Mouse (Mus musculus): Measurements from ENCODE around the gene Snrpa. TPM values are rescaled to one million over a fixed set of nuclear protein-coding genes. Genes with fewer than 3 reads are reported as not detected.

Gene Snrpa
- polyA plus RNA-seq, 3 experiments from 2014 or later = 63.4 to 96.0 (median 77.8) TPM

- ATAC-seq = no peak
Measured at GRCm38 (mm10) chr7:27165696-27166095, 30.4 kb downstream of the Snrpa start.

DNA sequence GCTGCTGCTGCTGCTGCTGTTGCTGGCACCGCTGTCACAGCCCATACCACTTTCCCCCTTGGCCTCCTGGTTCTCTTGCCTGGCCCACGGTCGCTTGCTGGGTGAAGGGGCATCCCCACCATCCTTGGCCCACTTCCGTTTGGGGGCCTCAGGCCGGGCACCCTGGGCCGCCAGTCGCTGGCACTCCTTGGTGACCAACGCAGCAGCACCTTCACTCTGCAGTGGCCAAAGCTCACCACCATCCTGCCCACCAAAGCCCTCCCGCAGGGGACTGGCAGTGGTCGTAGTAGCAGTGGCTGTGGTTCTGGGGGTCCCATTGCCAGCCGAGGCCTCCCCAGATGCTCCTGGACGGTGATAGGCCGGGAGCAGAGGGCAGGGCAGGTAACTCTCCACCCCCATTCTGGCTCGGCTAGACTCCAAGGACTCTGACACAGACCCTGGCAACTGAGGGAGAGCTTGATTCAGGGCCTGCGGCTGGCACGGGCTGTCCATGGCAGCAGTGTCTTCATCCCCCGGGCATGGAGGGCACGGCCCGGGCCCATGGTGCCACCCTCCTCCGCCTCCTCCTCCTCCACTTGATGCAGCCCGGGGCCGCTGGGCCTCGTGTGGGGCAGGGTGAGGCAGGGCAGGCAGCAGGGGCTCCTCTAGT is 30.9 kb downstream of the Snrpa start:
- ATAC-seq = no peak

- ATAC-seq = no peak
Measured at GRCm38 (mm10) chr7:27164112-27164947, 31.7 kb downstream of the Snrpa start.

- no peak for ATAC-seq
Measured at GRCm38 (mm10) chr7:27163450-27163805, 32.6 kb downstream of the Snrpa start.

GRCm38 (mm10) chr7:27162780-27163449 is 33.2 kb downstream of the Snrpa start:
- no peak for ATAC-seq

GRCm38 (mm10) chr7:27161744-27162143 is 34.3 kb downstream of the Snrpa start:
- no peak for ATAC-seq

DNA sequence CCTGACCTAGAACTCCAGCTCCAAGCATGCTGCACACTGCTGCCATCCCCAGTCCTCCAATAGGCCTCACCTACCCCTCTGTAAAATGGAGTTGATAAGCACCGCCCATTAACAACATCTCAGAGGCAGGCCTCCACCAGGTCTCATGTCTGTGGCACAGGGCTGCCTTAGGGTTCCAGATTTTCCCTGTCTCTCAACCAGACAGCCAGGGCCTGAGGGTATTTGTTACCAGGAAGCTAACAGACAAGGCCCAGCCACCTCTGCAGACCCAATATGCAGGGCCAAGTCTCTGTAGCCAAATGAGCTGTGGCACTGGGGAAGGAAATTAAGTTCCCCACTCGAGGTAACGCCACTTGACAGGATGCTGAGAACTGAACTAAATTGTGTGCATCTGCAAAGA is 35.1 kb downstream of the Snrpa start:
- no peak for ATAC-seq

- peak; percentile 95 for ATAC-seq
Measured at GRCm38 (mm10) chr7:27159882-27160281, 36.2 kb downstream of the Snrpa start.

DNA sequence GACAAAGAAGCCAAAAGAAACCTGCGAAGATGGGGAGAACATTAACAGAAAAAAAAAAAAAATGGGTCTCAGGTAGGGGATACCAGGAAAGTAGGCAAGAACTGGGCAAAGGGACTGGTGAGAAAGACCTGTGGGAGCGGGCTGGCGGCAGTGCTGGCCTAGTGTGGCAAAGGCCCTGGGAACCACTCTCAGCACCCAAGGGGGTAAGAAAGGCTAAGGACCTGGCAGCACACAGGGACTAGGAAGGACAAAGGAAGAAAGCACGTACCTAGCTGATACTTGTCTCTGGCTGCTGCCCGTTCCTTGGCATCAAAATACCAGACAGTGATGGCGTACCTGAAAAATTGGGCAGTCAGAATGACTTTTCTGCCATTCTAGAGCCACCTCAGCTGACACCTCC is 36.8 kb downstream of the Snrpa start:
- no peak for ATAC-seq

GRCm38 (mm10) chr7:27158171-27158570 is 37.9 kb downstream of the Snrpa start:
- no peak for ATAC-seq

DNA sequence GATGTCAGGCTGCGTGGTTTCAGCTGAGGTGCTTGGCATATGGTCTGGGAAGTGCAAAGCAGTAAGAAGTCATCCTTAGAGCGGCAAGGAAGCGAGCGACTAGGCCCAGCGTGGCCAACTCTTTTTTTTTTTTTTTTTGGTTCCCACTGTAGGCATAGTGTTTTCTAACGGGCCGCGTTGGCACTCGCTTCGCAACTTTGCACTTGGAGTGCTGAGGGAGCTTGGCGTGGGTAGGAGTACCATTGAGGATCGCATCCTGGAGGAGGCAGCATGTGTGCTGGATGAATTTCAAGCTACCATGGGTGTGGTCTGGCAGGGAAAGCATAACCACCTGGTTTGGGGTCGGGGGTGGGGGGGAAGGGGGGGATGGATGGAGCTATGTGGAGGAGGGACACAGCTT is 40.1 kb downstream of the Snrpa start:
- ATAC-seq = no peak

- ATAC-seq = no peak
Measured at GRCm38 (mm10) chr7:27153205-27153764, 42.8 kb downstream of the Snrpa start, which contains the start of gene Cyp2t4. TSS of gene Cyp2t4 (plus strand) at chr7:27153714.

Other genes with a start within 250 kb of the Snrpa start
- gene Cyp2a12, start 167.2 kb downstream of the Snrpa start, polyA plus RNA-seq (2017; shearing (Covaris generic)) = not detected
- gene Cyp2f2, start 76.4 kb downstream of the Snrpa start, polyA plus RNA-seq (2017; shearing (Covaris generic)) = not detected
- under 1 TPM in 2 of 3 experiments, not detected in 1; 0.24 to 0.59 TPM for gene Cyp2t4, start 42.6 kb downstream of the Snrpa start, polyA plus RNA-seq (2017; shearing (Covaris generic))
- 10 to 100 TPM; 12.0 to 14.1 (median 13.9) TPM for gene Egln2, start 29.5 kb downstream of the Snrpa start, polyA plus RNA-seq (2017; shearing (Covaris generic))
- 100 to 1,000 TPM; 130 to 162 (median 146) TPM for gene Rab4b, start 17.4 kb downstream of the Snrpa start, polyA plus RNA-seq (2017; shearing (Covaris generic))
- not detected for gene Gm21983, start 15.2 kb downstream of the Snrpa start, polyA plus RNA-seq (2017; shearing (Covaris generic))
- not detected for gene Mia, start 15.1 kb downstream of the Snrpa start, polyA plus RNA-seq (2017; shearing (Covaris generic))
- gene BC024978, start 490 bp downstream of the Snrpa start, polyA plus RNA-seq (2017; shearing (Covaris generic)) = 1 to 10 TPM; 2.2 to 5.9 (median 5.2) TPM
- gene Itpkc, start 32.4 kb upstream of the Snrpa start, polyA plus RNA-seq (2017; shearing (Covaris generic)) = under 1 TPM; 0.49 to 0.83 (median 0.58) TPM
- 10 to 100 TPM in 2 of 3 experiments, 1 to 10 TPM in 1; 9.5 to 14.0 (median 10.9) TPM for gene Coq8b, start 36.8 kb upstream of the Snrpa start, polyA plus RNA-seq (2017; shearing (Covaris generic))
- gene Numbl, start 62.2 kb upstream of the Snrpa start, polyA plus RNA-seq (2017; shearing (Covaris generic)) = under 1 TPM; 0.15 to 0.38 (median 0.15) TPM
- 1 to 10 TPM in 1 of 3 experiments, under 1 TPM in 2; 0.45 to 1.2 (median 0.50) TPM for gene Ltbp4, start 141.4 kb upstream of the Snrpa start, polyA plus RNA-seq (2017; shearing (Covaris generic))
- gene Shkbp1, start 159.7 kb upstream of the Snrpa start, polyA plus RNA-seq (2017; shearing (Covaris generic)) = 10 to 100 TPM; 46.9 to 59.2 (median 50.1) TPM
- 1 to 10 TPM in 1 of 3 experiments, not detected in 2; 4.0 TPM for gene Gm20479, start 161.1 kb upstream of the Snrpa start, polyA plus RNA-seq (2017; shearing (Covaris generic))